Mouse (Mus musculus) monocyte, adult 5-6 weeks (primary cell): ENCODE results near the gene Prx. TPM values are rescaled to one million over a fixed set of nuclear protein-coding genes. Genes with fewer than 3 reads are reported as not detected.

Source experiments
- ATAC-seq: fragments of 153-309, 156-312 bp; replicated peaks from 2 replicates; pipeline ENCODE4 v1.8.0; 2017; ENCODE audit warnings: mild to moderate bottlenecking; ENCODE audit not compliant: low TSS enrichment, insufficient number of reproducible peaks, severe bottlenecking, poor library complexity, low FRiP score
- total RNA-seq: library from RNA; stranded (forward); fragments of 200-1000, 200-491, 200-594 nt; gene quantifications from 3 replicates; pipeline ENCODE4 v1.2.3, GENCODE M21; 2017

The Prx gene
- total RNA-seq, 1 experiment from 2014 or later, result 0.38 TPM

DNA sequence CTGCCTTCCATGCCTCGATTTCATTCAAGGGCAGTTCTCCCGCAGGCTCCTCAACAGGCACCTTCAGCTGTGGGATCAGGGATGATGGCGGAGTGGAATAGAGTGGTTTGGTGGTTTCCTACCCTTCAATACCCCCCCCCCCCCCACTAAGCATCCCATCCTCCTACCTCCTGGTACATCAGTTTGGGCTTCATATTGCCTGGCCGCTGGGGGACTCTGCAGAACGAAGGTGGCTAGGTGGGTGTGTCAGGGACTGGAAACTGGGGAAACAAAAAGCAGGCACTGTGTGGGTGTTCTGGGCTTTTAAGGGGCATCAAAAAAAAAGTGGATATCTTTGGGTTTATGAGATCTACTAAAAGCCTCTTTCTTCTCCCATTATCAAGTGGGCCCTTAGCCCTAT, 42.8 kb downstream of the Prx start:
- ATAC-seq, result no peak

GRCm38 (mm10) chr7:27542392-27543033, 43.4 kb downstream of the Prx start:
- ATAC-seq, result peak; percentile 57

GRCm38 (mm10) chr7:27543065-27543464, 43.9 kb downstream of the Prx start:
- no peak for ATAC-seq

GRCm38 (mm10) chr7:27543851-27544250, 44.7 kb downstream of the Prx start:
- ATAC-seq, result no peak

- peak; percentile 59 for ATAC-seq
Observed at GRCm38 (mm10) chr7:27544675-27545370, 45.7 kb downstream of the Prx start.

DNA sequence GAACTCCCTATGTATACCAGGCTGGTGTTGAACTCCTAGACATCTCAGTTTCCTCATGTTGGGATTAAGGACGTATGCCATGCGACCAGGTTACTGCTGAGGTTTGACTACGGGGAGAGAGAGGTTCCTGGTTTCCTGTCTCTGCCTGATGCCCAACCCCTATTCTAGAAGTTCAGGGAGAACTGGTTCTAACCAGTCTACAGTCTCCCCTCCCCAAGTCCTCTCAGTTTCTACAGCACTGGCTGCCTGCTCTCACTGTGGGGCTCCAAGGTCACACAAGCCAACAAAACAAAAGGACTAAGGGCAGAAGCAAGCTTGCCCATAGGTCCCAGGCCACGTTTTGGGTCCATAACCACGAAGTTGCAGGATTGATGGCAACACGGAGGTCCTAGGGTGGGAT, 50.5 kb downstream of the Prx start:
- no peak for ATAC-seq

- ATAC-seq, result no peak
Observed at GRCm38 (mm10) chr7:27552070-27552469, 52.9 kb downstream of the Prx start.

DNA sequence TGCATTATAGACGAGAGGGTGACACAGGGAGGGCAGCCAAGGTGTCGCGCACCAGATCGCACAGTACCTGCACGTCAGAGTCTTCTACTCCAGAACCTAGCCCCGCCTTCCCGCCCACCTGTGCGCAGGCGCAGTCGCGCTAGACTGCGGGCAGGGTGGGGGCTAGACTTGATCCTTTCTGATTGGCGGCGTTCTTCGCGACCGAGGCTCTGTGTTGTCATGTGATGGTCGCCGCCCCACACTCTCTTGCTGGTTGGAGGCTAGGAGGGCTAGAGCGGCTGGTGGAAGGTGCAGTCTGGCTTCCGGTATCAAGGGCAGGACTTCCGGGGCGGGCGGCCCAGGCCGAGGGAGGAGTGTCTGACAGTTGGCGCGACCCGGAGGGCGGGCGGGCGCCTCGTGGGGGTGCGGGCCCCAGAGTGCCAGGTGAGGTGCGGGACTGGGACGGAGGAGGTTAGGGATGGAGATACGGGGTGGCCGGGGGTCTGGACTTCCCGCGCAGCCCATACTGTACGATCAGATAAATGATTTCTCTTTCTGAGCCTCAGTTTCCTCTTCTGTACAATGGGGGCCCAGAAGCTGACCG, 53.9 kb downstream of the Prx start, which contains the start of the genes Pld3 and 2310022A10Rik:
Pld3 (minus strand) TSS at position 288 of the 583 bp plus-strand sequence.
2310022A10Rik (plus strand) TSS at position 303 of the 583 bp plus-strand sequence.
- peak; percentile 98 for ATAC-seq

GRCm38 (mm10) chr7:27560291-27560887, 61.3 kb downstream of the Prx start:
- ATAC-seq, result no peak

- no peak for ATAC-seq
Observed at GRCm38 (mm10) chr7:27560978-27561377, 61.9 kb downstream of the Prx start.

Other genes with a start within 250 kb of the Prx start
- gene Numbl, start 240.9 kb upstream of the Prx start, total RNA-seq, result 1.2 to 2.5 TPM (median 2.1 TPM) in 3 replicates
- 0.68 TPM in 1 of 3 replicates, not detected in the others for gene Ltbp4, start 161.6 kb upstream of the Prx start, total RNA-seq
- gene Shkbp1, start 143.3 kb upstream of the Prx start, total RNA-seq, result 33.3 to 47.0 TPM (median 39.9 TPM) in 3 replicates
- gene Gm20479, start 141.9 kb upstream of the Prx start, total RNA-seq, result not detected in 3 replicates
- not detected in 3 replicates for gene Sptbn4, start 51.6 kb upstream of the Prx start, total RNA-seq
- 20.7 to 49.1 TPM (median 37.2 TPM) in 3 replicates for gene Blvrb, start 51.3 kb upstream of the Prx start, total RNA-seq
- gene Sertad3, start 25.6 kb upstream of the Prx start, total RNA-seq, result 14.3 to 26.8 TPM (median 14.9 TPM) in 3 replicates
- 14.4 to 44.5 TPM (median 30.3 TPM) in 3 replicates for gene Sertad1, start 12.4 kb upstream of the Prx start, total RNA-seq
- not detected in 3 replicates for gene Hipk4, start 23.9 kb downstream of the Prx start, total RNA-seq
- gene Pld3, start 53.9 kb downstream of the Prx start, total RNA-seq, result 13.7 to 42.8 TPM (median 31.8 TPM) in 3 replicates
- gene 2310022A10Rik, start 53.9 kb downstream of the Prx start, total RNA-seq, result 3.6 to 29.0 TPM (median 10.5 TPM) in 3 replicates
- 77.2 to 150 TPM (median 108 TPM) in 3 replicates for gene Akt2, start 92.2 kb downstream of the Prx start, total RNA-seq
- not detected in 3 replicates for gene Ttc9b, start 154.6 kb downstream of the Prx start, total RNA-seq
- gene Map3k10, start 175.3 kb downstream of the Prx start, total RNA-seq, result 3.2 to 18.5 TPM (median 4.4 TPM) in 3 replicates
- 0.58 to 1.4 TPM in 2 of 3 replicates, not detected in the other for gene Zfp607b, start 190.0 kb downstream of the Prx start, total RNA-seq
- gene Zfp60, start 232.1 kb downstream of the Prx start, total RNA-seq, result 5.2 to 9.4 TPM (median 7.4 TPM) in 3 replicates